Mouse (Mus musculus): ENCODE data around the gene Fasl. TPM values are rescaled to one million over a fixed set of nuclear protein-coding genes. Genes with fewer than 3 reads are reported as not detected.

The Fasl gene
- polyA plus RNA-seq (2012; rRNA removed), result 0.10 and 0.15 TPM in 2 replicates

DNA sequence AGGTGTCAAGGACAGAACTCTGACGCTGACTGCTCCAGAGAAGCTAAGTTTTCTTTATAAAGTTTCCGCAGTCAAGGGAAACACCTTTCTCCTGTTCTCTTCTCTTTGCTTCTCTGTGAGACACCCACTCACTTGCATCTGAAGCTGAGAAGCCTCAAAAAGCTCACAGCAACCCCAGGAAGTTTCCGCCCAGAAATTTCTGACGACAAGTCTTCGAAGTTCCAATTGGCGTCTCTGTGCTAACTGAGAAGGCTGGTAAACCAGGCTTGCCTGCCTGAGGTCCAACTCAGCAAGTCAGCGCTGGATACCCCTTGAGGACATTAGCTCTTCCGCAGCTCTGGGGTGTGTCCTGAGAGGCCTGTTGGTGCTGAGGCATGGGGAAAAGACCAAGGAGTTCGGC lies at the start of gene Fasl:
Fasl (minus strand) TSS at position 157 of the 400 bp plus-strand sequence.

Other genes starting within 250 kb of the Fasl start
- 39.5 and 45.6 TPM in 2 replicates for gene Suco, start 88.2 kb upstream of the Fasl start, polyA plus RNA-seq (2012; rRNA removed)
- gene Pigc, start 180.7 kb upstream of the Fasl start, polyA plus RNA-seq (2012; rRNA removed), result 21.6 and 26.3 TPM in 2 replicates
- not detected in 2 replicates for gene 4930558K02Rik, start 191.1 kb upstream of the Fasl start, polyA plus RNA-seq (2012; rRNA removed)